Mouse (Mus musculus) midbrain, embryonic 15.5 days (tissue): ENCODE measurements around the gene Stra6l. TPM values are rescaled to one million over a fixed set of nuclear protein-coding genes. Genes with fewer than 3 reads are reported as not detected.
A peak's percentile ranks its signal among the peaks of the same experiment; 100 is the strongest.

Experiments
- ATAC-seq: fragments of 200-750 bp; cut with Nextera tagmentation; replicated peaks from 2 replicates; pipeline ENCODE4 v1.8.0; 2017; ENCODE audit warnings: moderate TSS enrichment
- H3K27ac ChIP-seq: fragments of 300-500 bp; sonication (generic); 2 replicates; pipeline ENCODE4 v1.5.1; 2015; ENCODE audit warnings: mild to moderate bottlenecking, inconsistent platforms
- H3K27me3 ChIP-seq: fragments of 300-500 bp; sonication (generic); replicated peaks from 2 replicates; pipeline ENCODE4 v1.6.1; 2015; ENCODE audit warnings: inconsistent platforms
- H3K36me3 ChIP-seq: fragments of 300-500 bp; sonication (generic); replicated peaks from 2 replicates; pipeline ENCODE4 v1.6.1; 2015; ENCODE audit warnings: inconsistent platforms
- H3K4me1 ChIP-seq: fragments of 300-500 bp; sonication (generic); 2 replicates; pipeline ENCODE4 v1.6.1; 2015; ENCODE audit warnings: inconsistent platforms
- H3K4me2 ChIP-seq: fragments of 300-500 bp; sonication (generic); 2 replicates; pipeline ENCODE4 v1.6.1; 2015; ENCODE audit warnings: inconsistent platforms, mild to moderate bottlenecking, moderate library complexity
- H3K4me3 ChIP-seq: fragments of 300-500 bp; sonication (generic); 2 replicates; pipeline ENCODE4 v1.5.1; 2015; ENCODE audit warnings: mild to moderate bottlenecking, inconsistent platforms
- H3K9ac ChIP-seq: fragments of 300-500 bp; sonication (generic); 2 replicates; pipeline ENCODE4 v1.6.1; 2015; ENCODE audit warnings: mild to moderate bottlenecking, inconsistent platforms
- H3K9me3 ChIP-seq: fragments of 300-500 bp; sonication (generic); 2 replicates; pipeline ENCODE4 v1.6.1; 2016; ENCODE audit warnings: inconsistent platforms
- WGBS: fragments of 180-500 bp; shearing (Covaris S2); methylation state at CpG from one replicate; pipeline ENCODE4 v1.1.7; 2015; ENCODE audit warnings: mixed read lengths; 5-methylcytosine and 5-hydroxymethylcytosine counted together
- polyA plus RNA-seq: library from polyadenylated mRNA; unstranded; fragments of >200 nt; fragmentation: Nextera tagmentation; extraction: Ambion mirVana; gene quantifications from 2 replicates; pipeline ENCODE4 v1.2.1, GENCODE M21; 2015

Stra6l gene
- polyA plus RNA-seq, 1 experiment from 2014 or later, result 1.0 TPM

GRCm38 (mm10) chr4:45849419-45849818 lies 955 bp downstream of the Stra6l start:
- Histone ChIP-seq H3K4me1 (no peaks in the 10 kb centered on the region), H3K4me3 (no peak overlapping the region), H3K36me3 (no peaks in the 10 kb centered on the region), H3K27ac (no peak overlapping the region), H3K27me3 (peaks cover 4% of the 10 kb centered on the region; the same call in 1 of the 2 replicates), H3K9me3 (no peaks in the 10 kb centered on the region), H3K9ac (no peak overlapping the region), H3K4me2 (no peak overlapping the region)
- ATAC-seq, result no peak
- 33% methylated on average over 1 of the region's 1 CpGs for WGBS

GRCm38 (mm10) chr4:45851640-45852051 lies 3.2 kb downstream of the Stra6l start:
- Histone ChIP-seq H3K9ac (no peak overlapping the region), H3K9me3 (no peaks in the 10 kb centered on the region), H3K27me3 (peaks cover 9% of the 10 kb centered on the region), H3K4me2 (no peak overlapping the region), H3K4me1 (no peaks in the 10 kb centered on the region), H3K27ac (no peak overlapping the region), H3K36me3 (no peaks in the 10 kb centered on the region), H3K4me3 (no peak overlapping the region)
- 51% methylated on average over 3 of the region's 3 CpGs for WGBS
- ATAC-seq, result no peak

DNA sequence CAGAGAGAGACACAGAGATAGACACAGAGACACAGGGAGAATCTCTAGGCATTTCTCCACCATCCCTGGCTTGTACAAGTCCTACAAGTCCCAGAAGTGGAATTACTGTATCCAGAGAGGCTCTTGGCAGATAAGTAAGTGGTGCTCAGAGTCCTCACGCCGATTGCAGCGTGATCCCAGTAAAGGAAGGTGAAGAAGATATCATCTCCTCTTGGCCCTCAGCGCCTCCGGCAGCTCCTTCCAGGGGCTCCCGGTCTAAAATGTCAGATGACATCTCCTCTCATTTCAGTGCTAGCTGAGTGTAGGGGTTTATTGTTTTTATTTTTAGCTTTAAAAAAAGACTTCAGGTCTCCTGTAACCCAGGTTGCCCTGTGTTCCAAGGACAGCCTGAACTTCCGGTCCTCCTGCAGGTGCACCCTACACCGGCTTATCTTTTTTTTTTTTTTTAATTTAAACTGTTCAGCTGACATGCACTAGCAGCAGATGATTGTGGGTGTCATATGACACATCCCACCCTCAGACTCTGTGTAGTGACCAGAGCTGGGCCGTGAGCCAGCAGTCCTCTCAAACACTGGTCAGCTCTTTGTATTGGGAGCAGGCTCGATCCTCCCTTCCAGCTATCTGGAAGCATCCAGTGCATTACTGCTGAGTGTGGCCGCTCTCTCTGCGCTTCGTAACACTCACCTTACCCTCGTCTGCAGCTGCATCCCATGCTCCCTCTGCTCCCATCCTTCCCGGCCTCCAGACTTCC lies 5.2 kb downstream of the Stra6l start:
- WGBS, result 79% methylated on average over 15 of the region's 15 CpGs
- H3K36me3 ChIP-seq, result no peaks in the 10 kb centered on the region
- no peak for ATAC-seq
- no peaks in the 10 kb centered on the region for H3K9me3 ChIP-seq
- H3K4me1 ChIP-seq, result no peaks in the 10 kb centered on the region
- no peak overlapping the region for H3K9ac ChIP-seq
- peaks cover 9% of the 10 kb centered on the region for H3K27me3 ChIP-seq
- H3K4me2 ChIP-seq, result no peak overlapping the region
- no peak overlapping the region for H3K27ac ChIP-seq
- no peak overlapping the region for H3K4me3 ChIP-seq

DNA sequence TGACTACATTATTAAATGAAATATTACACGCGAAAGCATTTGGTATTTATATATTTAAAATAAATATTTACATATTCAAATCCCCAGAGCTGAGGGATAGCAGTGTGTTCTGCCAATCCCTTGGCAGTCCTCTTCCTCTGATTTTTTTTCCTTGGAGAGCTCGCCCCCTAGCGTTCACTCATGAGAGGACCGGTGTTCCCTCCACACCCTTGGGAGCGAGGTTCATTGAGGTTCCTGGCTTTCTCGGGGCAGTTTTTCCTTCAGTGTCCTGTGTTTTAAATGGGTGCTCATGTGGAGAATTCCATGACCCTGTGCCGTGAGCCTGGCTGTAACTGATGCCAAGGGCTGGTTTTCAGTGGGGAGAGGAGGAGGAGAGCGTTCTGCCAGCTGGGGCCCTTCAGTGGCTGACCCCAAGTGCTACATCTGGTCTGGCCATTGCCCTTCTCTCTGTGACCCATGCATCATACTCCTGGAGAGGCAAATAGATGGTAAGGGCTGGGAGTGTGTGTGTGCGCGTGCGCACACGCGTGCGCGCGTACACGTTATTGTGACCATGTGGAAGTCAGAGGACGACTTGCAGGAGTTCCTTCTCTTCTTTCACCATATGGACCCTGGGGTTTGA lies 7.5 kb downstream of the Stra6l start:
- 0 out of 2 replicates have a peak, but pooled peaks have one; percentile 56 for ATAC-seq
- Histone ChIP-seq H3K4me3 (no peak overlapping the region), H3K4me1 (no peaks in the 10 kb centered on the region), H3K9ac (no peak overlapping the region), H3K4me2 (no peak overlapping the region), H3K36me3 (no peaks in the 10 kb centered on the region), H3K27me3 (peaks cover 9% of the 10 kb centered on the region), H3K27ac (no peak overlapping the region), H3K9me3 (no peaks in the 10 kb centered on the region)
- WGBS, result 47% methylated on average over 19 of the region's 19 CpGs

DNA sequence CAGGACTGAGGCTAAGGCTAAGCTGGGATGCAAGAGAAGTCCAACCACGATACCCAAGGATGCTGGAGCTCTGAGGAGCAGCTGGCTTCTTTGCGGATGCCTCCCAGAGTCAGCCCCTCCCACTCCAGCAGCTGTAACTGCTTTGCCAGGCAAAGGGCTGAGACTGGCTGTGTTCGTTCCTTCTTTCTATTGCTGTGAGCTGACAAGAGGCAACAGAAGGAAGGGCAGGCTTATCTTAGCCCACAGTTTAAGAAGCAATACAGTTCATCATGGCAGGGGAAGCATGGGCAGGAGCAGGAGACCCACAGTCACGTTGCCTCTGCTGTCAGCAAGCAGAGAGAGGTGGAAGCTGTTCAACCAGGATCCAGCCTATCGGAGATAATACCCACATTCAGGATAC lies 12.7 kb downstream of the Stra6l start:
- Histone ChIP-seq H3K4me3 (no peak overlapping the region), H3K27ac (no peak overlapping the region), H3K4me2 (no peak overlapping the region), H3K9ac (no peak overlapping the region), H3K27me3 (peaks cover 2% of the 10 kb centered on the region; the same call in 1 of the 2 replicates), H3K4me1 (no peaks in the 10 kb centered on the region), H3K36me3 (no peaks in the 10 kb centered on the region), H3K9me3 (no peaks in the 10 kb centered on the region)
- 56% methylated on average over 5 of the region's 5 CpGs for WGBS
- no peak for ATAC-seq

GRCm38 (mm10) chr4:45867416-45867815 lies 19.0 kb downstream of the Stra6l start:
- Histone ChIP-seq H3K9me3 (no peaks in the 10 kb centered on the region), H3K9ac (no peak overlapping the region), H3K4me1 (peaks cover 3% of the 10 kb centered on the region; the same call in 1 of the 2 replicates), H3K27me3 (no peaks in the 10 kb centered on the region), H3K27ac (no peak overlapping the region), H3K36me3 (no peaks in the 10 kb centered on the region), H3K4me3 (no peak overlapping the region), H3K4me2 (no peak overlapping the region)
- no peak for ATAC-seq
- WGBS, result 56% methylated on average over 8 of the region's 8 CpGs

DNA sequence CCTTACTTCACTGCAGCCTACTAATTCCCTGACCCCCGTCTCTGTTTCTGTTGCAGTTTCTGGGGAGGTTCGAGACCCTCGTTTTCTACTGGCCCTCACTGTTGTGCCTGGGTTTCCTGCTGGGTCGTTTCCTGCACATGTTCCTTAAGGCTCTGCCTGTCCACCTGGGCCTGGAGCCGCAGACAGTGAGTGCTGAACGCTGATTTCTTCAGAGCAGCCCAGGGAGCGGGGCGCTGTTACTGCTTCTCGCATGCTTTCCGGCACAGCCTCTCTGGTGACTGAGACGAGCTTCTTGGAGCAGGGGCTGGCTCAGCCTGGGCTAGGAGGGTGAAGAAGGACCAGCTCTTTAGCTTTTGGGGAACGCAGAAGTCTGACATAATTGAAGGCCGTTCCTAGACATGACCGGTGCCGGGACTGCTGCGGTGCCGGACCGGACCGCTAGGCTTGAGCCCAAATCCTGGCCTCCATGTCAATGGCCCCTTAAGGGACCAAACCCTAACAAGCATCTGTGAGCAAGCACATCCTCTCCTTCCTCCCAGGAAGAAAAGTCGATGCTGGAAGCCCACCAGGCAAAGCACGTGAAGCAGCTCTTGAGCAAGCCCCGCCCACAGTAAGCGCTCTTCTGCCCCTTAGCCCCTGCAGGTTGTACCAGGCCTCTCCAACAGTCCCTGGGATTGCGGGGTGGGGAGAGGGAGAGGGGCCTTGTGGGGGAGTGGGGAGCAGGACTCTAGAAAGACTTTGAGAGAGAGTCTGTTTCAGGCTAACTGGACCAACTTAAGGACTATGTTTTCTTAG lies 20.8 kb downstream of the Stra6l start:
- WGBS, result 26% methylated on average over 24 of the region's 24 CpGs

DNA sequence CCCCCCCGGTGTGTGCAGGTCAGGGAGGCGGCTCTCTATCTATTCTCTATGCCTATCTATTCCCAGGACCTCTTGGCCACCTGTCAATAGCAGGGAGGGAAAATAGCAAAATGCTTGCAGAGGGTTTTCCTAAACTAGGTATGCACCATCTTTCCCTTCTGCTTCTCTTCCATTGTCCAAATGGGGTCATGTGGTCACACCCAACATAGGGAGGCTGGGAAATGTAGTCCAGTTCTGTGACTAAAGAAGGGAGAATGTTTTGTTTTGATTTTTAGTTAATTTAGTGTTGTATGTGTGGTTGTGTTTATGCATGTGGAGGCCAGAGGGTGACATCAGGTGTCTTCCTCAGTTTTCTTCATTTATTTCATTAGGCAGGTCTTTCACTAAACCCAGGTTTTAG lies 23.7 kb downstream of the Stra6l start:
- 86% methylated on average over 2 of the region's 2 CpGs for WGBS
- no peak for ATAC-seq
- H3K9me3 ChIP-seq, result no peaks in the 10 kb centered on the region
- no peak overlapping the region for H3K9ac ChIP-seq
- H3K36me3 ChIP-seq, result no peaks in the 10 kb centered on the region
- H3K4me1 ChIP-seq, result peaks cover 3% of the 10 kb centered on the region; the same call in 1 of the 2 replicates
- no peak overlapping the region for H3K27ac ChIP-seq
- H3K27me3 ChIP-seq, result no peaks in the 10 kb centered on the region
- no peak overlapping the region for H3K4me2 ChIP-seq
- no peak overlapping the region for H3K4me3 ChIP-seq

More for the DNA sequence above, 20.8 kb downstream of the Stra6l start:
- H3K4me3 ChIP-seq, result no peak overlapping the region
- H3K36me3 ChIP-seq, result no peaks in the 10 kb centered on the region
- peaks cover 3% of the 10 kb centered on the region; the same call in 1 of the 2 replicates for H3K4me1 ChIP-seq
- no peak for ATAC-seq
- no peaks in the 10 kb centered on the region for H3K27me3 ChIP-seq
- H3K9ac ChIP-seq, result no peak overlapping the region
- peak overlapping the region; percentile 31; the same call in 1 of the 2 replicates for H3K4me2 ChIP-seq
- H3K9me3 ChIP-seq, result no peaks in the 10 kb centered on the region
- no peak overlapping the region for H3K27ac ChIP-seq

DNA sequence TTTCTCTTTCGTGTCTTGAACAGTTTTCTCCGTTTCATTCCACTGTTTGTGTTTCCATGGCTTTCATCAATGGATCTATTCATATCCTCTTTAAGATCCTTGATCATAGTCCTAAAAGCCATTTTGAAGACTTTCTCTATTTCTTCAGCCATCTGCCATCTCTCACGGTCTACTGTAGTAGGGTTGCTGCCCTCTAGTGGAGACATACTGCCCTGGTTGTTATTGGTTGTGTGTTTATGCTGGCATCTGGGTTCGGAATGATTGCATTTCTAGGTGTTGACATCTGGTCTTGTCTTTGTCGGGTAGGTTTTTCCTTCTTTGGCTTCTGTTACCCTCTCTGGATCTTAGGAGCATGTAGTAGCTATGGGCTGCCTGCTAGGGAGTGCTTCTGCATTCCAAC lies 30.5 kb downstream of the Stra6l start:
- Histone ChIP-seq H3K4me3 (no peak overlapping the region), H3K9ac (no peak overlapping the region), H3K4me2 (no peak overlapping the region), H3K4me1 (no peaks in the 10 kb centered on the region), H3K27me3 (no peaks in the 10 kb centered on the region), H3K27ac (no peak overlapping the region), H3K36me3 (no peaks in the 10 kb centered on the region), H3K9me3 (no peaks in the 10 kb centered on the region)
- no peak for ATAC-seq
- WGBS, result 44% methylated on average over 5 of the region's 5 CpGs

DNA sequence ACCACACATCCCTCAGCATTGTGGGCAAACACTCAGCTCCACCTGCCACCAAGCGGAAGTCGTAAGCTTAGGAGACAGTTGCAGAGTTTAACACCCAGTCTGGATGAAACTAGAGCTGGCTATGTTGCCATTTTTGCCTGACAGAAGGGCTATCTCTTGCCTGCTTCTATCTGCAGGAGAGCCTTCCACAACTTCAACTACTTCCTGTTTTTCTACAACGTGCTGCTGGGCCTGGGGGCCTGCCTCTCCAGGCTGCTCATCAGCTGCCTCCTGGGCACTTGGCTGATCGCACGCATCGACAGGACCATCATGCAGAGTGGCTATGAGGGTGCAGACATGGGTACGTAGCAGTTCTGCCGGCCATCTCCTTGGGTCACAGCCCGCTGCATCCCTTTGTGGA lies 34.1 kb downstream of the Stra6l start:
- no peaks in the 10 kb centered on the region for H3K9me3 ChIP-seq
- no peak for ATAC-seq
- no peaks in the 10 kb centered on the region for H3K4me1 ChIP-seq
- no peaks in the 10 kb centered on the region for H3K27me3 ChIP-seq
- H3K4me3 ChIP-seq, result no peak overlapping the region
- H3K36me3 ChIP-seq, result no peaks in the 10 kb centered on the region
- no peak overlapping the region for H3K4me2 ChIP-seq
- 89% methylated on average over 9 of the region's 9 CpGs for WGBS
- H3K27ac ChIP-seq, result no peak overlapping the region
- H3K9ac ChIP-seq, result no peak overlapping the region

DNA sequence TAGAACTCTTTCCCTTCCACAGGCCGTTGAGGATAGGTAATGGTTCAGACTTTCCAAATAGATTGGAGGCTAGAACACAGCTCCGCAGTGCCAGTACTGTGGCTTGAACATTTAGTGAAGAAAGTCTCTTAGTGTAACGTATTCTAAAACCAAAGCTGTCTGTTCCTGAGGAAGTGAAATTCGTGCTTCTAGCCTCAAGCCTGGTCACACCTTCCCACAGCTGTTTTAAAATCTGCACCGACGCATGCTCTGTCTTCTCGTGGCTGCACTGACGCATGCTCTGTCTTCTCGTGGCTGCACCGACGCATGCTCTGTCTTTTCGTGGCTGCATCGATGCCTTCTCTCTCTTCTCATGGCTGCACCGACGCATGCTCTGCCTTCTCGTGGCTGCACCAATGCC lies 34.8 kb downstream of the Stra6l start:
- ATAC-seq, result no peak
- no peak overlapping the region for H3K4me3 ChIP-seq
- H3K27me3 ChIP-seq, result no peaks in the 10 kb centered on the region
- WGBS, result 95% methylated on average over 16 of the region's 16 CpGs
- no peak overlapping the region for H3K4me2 ChIP-seq
- no peaks in the 10 kb centered on the region for H3K36me3 ChIP-seq
- no peak overlapping the region for H3K9ac ChIP-seq
- no peaks in the 10 kb centered on the region for H3K9me3 ChIP-seq
- no peaks in the 10 kb centered on the region for H3K4me1 ChIP-seq
- no peak overlapping the region for H3K27ac ChIP-seq

DNA sequence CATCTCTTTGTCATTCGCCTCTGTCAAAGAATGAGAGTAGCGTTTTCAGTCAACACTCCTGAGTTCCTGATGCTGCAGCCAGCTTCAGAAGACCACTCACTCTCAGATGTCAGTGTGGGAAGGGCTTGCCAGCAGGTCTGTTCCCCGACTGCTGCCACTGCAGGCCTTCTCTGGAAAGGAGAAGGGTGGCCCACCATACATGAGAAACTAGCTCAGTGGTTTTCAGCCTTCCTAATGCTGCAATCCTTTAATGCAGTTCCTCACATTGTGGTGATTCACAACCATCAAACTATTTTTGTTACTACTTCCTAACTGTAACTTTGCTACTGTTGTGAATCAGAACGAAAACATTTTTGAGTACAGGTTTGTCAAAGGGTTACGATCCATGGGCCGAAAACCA lies 41.0 kb downstream of the Stra6l start:
- Histone ChIP-seq H3K4me3 (no peak overlapping the region), H3K9me3 (no peaks in the 10 kb centered on the region), H3K27me3 (no peaks in the 10 kb centered on the region), H3K9ac (no peak overlapping the region), H3K36me3 (no peaks in the 10 kb centered on the region), H3K4me2 (no peak overlapping the region), H3K4me1 (peaks cover 6% of the 10 kb centered on the region), H3K27ac (no peak overlapping the region)
- WGBS, result 56% methylated on average over 6 of the region's 6 CpGs
- no peak for ATAC-seq
